Mouse (Mus musculus) ES-E14 (cell line): Measurements from ENCODE around the gene Hspbp1. TPM values are rescaled to one million over a fixed set of nuclear protein-coding genes. Genes with fewer than 3 reads are reported as not detected.

Source experiments
- DNase-seq: peaks from one replicate; pipeline ENCODE4 v3.0.0-alpha.2; 2013; ENCODE audit warnings: low read depth, low spot score
- H3K27ac ChIP-seq: 2 replicates; pipeline ENCODE4 v1.5.1; 2012; ENCODE audit warnings: low read depth, mild to moderate bottlenecking, low read length, moderate library complexity, mixed read lengths; ENCODE audit not compliant: poor library complexity, insufficient read depth, severe bottlenecking
- H3K36me3 ChIP-seq: 2 replicates; pipeline ENCODE4 v1.6.1; 2012; ENCODE audit warnings: mild to moderate bottlenecking, low read length, moderate library complexity, mixed read lengths; ENCODE audit not compliant: control insufficient read depth, poor library complexity, insufficient read depth, severe bottlenecking
- H3K4me1 ChIP-seq, 2 experiments: fragments of 150-350 bp in 1 of 2; sonication (generic) in 1 of 2; 2 replicates each; pipeline ENCODE4 v1.6.1; 2012; ENCODE audit warnings: low read length in 2 of 2, mild to moderate bottlenecking in 1 of 2, mixed read lengths in 1 of 2; ENCODE audit not compliant: control insufficient read depth in 2 of 2, insufficient read depth in 2 of 2, poor library complexity in 1 of 2
- H3K4me3 ChIP-seq, 2 experiments: fragments of 150-350 bp in 1 of 2; sonication (generic) in 1 of 2; 2 replicates each; pipeline ENCODE4 v1.5.1; 2012; ENCODE audit warnings: low read length in 2 of 2, low read depth in 1 of 2, mild to moderate bottlenecking in 1 of 2, mixed read lengths in 1 of 2; ENCODE audit not compliant: insufficient read depth in 1 of 2, poor library complexity in 1 of 2, severe bottlenecking in 1 of 2
- H3K9ac ChIP-seq: 2 replicates; pipeline ENCODE4 v1.6.1; 2012; ENCODE audit warnings: low read depth, mild to moderate bottlenecking, low read length, mixed read lengths; ENCODE audit not compliant: poor library complexity, insufficient read depth, severe bottlenecking
- H3K9me3 ChIP-seq: fragments of 150-350 bp; sonication (generic); 2 replicates; pipeline ENCODE4 v1.6.1; 2012; ENCODE audit warnings: low read depth, mild to moderate bottlenecking, low read length; ENCODE audit not compliant: control insufficient read depth, insufficient read depth
- CHD2 ChIP-seq: IDR thresholded peaks from 2 replicates; pipeline ENCODE4 v1.6.1; 2014; ENCODE audit warnings: mild to moderate bottlenecking, low read depth, low read length, inconsistent platforms
- HCFC1 ChIP-seq: IDR thresholded peaks from 2 replicates; pipeline ENCODE4 v1.6.1; 2012; ENCODE audit warnings: low read length, inconsistent platforms, borderline replicate concordance; ENCODE audit not compliant: insufficient read depth
- MAFK ChIP-seq: IDR thresholded peaks from 2 replicates; pipeline ENCODE4 v1.6.1; 2014; ENCODE audit warnings: mild to moderate bottlenecking, low read depth, low read length, inconsistent platforms; ENCODE audit not compliant: insufficient read depth
- ZC3H11A ChIP-seq: IDR thresholded peaks from 2 replicates; pipeline ENCODE4 v1.6.1; 2012; ENCODE audit warnings: low read depth, mild to moderate bottlenecking, inconsistent platforms, low read length, borderline replicate concordance
- ZNF384 ChIP-seq: IDR thresholded peaks from 2 replicates; pipeline ENCODE4 v1.6.1; 2012; ENCODE audit warnings: low read depth, low read length, inconsistent platforms
- in situ Hi-C, 2 experiments: fragments of 600-800 bp; cut with MboI; formaldehyde crosslinking; loops; one replicate each; pipeline ENCODE4 v1.15.1; 2025; ENCODE audit warnings: low sequenced_read_pairs in 2 of 2, inconsistent platforms in 1 of 2; ENCODE audit not compliant: unreplicated experiment in 2 of 2
- total RNA-seq: library from RNA; depleted of rRNA; stranded (reverse); fragments of 300-350 nt; gene quantifications from 2 replicates; pipeline ENCODE4 v1.2.3, GENCODE M21; 2012

Hspbp1 gene
- total RNA-seq, 1 experiment, result 61.2 TPM

DNA sequence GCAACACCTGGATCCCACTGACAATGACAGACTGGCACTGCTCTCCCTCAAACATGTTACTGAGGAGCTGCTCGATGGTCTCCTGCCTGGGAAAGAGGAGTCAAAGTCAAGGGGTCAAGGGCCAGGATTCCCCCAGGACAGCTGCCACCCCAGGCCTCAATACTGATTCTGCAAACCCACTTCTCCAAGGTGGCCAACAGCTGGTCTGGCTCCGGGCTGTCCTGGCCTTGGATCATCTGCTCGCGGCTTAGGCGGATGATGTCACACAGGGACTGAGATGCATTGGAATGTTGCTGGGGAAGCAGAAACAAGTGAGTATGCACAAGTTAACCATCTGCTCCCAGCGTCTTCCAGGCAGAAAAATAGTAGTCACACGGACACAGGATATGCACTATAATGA, 42.9 kb downstream of the Hspbp1 start:
- Histone ChIP-seq H3K36me3 (peaks cover 49% of the 10 kb centered on the region), H3K4me1 (no peaks in the 10 kb centered on the region; a peak in 1 of 4 replicates), H3K27ac (no peak overlapping the region), H3K9me3 (no peaks in the 10 kb centered on the region), H3K4me3 (no peak overlapping the region), H3K9ac (no peak overlapping the region)
- TF ChIP-seq MAFK, result no peak
- TF ChIP-seq CHD2, result no peak
- no peak for TF ChIP-seq HCFC1
- no peak for TF ChIP-seq ZC3H11A
- no peak for TF ChIP-seq ZNF384
- in situ Hi-C loops, result no loop called here
- DNase-seq, result no peak

- no peak for TF ChIP-seq HCFC1
- H3K9ac ChIP-seq, result no peak overlapping the region
- in situ Hi-C loops, result no loop called here
- H3K27ac ChIP-seq, result no peak overlapping the region
- DNase-seq, result no peak
- no peaks in the 10 kb centered on the region; a peak in 1 of 4 replicates for H3K4me1 ChIP-seq
- no peaks in the 10 kb centered on the region for H3K9me3 ChIP-seq
- H3K4me3 ChIP-seq, result no peak overlapping the region
- H3K36me3 ChIP-seq, result peaks cover 44% of the 10 kb centered on the region
These were observed 43.7 kb downstream of the Hspbp1 start for GRCm38 (mm10) chr7:4641155-4641554.

- Histone ChIP-seq H3K9me3 (no peaks in the 10 kb centered on the region), H3K27ac (no peak overlapping the region), H3K4me1 (no peaks in the 10 kb centered on the region), H3K36me3 (peaks cover 49% of the 10 kb centered on the region), H3K4me3 (no peak overlapping the region), H3K9ac (no peak overlapping the region)
- no peak for DNase-seq
- TF ChIP-seq ZNF384 (no peak), HCFC1 (no peak), ZC3H11A (no peak), CHD2 (no peak), MAFK (no peak)
- in situ Hi-C loops, result no loop called here
These were observed 48.7 kb downstream of the Hspbp1 start for GRCm38 (mm10) chr7:4636179-4636578.

- TF ChIP-seq MAFK (peak; percentile 14; the same call in 1 of the 2 replicates), ZC3H11A (no peak)
- no peaks in the 10 kb centered on the region for H3K4me1 ChIP-seq
- DNase-seq, result no peak
- no peak within 1 kb of the TSS for H3K4me3 ChIP-seq
- H3K36me3 ChIP-seq, result peaks cover 35% of the 10 kb centered on the region
- H3K27ac ChIP-seq, result no peak within 1 kb of the TSS
- H3K9ac ChIP-seq, result no peak within 1 kb of the TSS
- in situ Hi-C loops, result no loop called here
- H3K9me3 ChIP-seq, result no peaks in the 10 kb centered on the region
These were observed 53.8 kb downstream of the Hspbp1 start, which contains the start of gene Tmem86b for GRCm38 (mm10) chr7:4631031-4631430. Gene Tmem86b (minus strand): TSS chr7:4631422.

GRCm38 (mm10) chr7:4630198-4630597, 54.7 kb downstream of the Hspbp1 start:
- no peak overlapping the region for H3K4me3 ChIP-seq
- no peak for DNase-seq
- H3K36me3 ChIP-seq, result peaks cover 31% of the 10 kb centered on the region

More at GRCm38 (mm10) chr7:4630198-4630597, 54.7 kb downstream of the Hspbp1 start:
- Histone ChIP-seq H3K9ac (no peak overlapping the region), H3K27ac (no peak overlapping the region), H3K4me1 (no peaks in the 10 kb centered on the region), H3K9me3 (no peaks in the 10 kb centered on the region)
- TF ChIP-seq MAFK (no peak), HCFC1 (no peak), ZNF384 (no peak), ZC3H11A (no peak), CHD2 (no peak)
- in situ Hi-C loops, result no loop called here
